Mouse (Mus musculus) MEL (cell line): ENCODE results near the gene Smim20. TPM values are rescaled to one million over a fixed set of nuclear protein-coding genes. Genes with fewer than 3 reads are reported as not detected.

Experiments
- DNase-seq: peaks from one replicate; pipeline ENCODE4 v3.0.0; 2011; ENCODE audit warnings: low read depth, low spot score
- H3K27ac ChIP-seq: 2 replicates; pipeline ENCODE4 v1.5.1; 2012; ENCODE audit warnings: low read depth, mild to moderate bottlenecking, control low read depth, low read length, moderate library complexity; ENCODE audit not compliant: control insufficient read depth
- H3K27me3 ChIP-seq, 2 experiments: fragments of 150-350 bp in 1 of 2; sonication (generic) in 1 of 2; 2 replicates each; pipeline ENCODE4 v1.6.1; 2012; ENCODE audit warnings: low read length in 2 of 2, mild to moderate bottlenecking in 2 of 2, improper control_type of control experiment in 1 of 2, moderate library complexity in 1 of 2; ENCODE audit not compliant: insufficient read depth in 2 of 2, control insufficient read depth in 1 of 2
- H3K36me3 ChIP-seq, 2 experiments: 2 replicates each; pipeline ENCODE4 v1.6.1; 2012 to 2014; ENCODE audit warnings: low read length in 2 of 2, improper control_type of control experiment in 1 of 2, inconsistent platforms in 1 of 2, mild to moderate bottlenecking in 1 of 2; ENCODE audit not compliant: insufficient read depth in 2 of 2, control insufficient read depth in 1 of 2
- H3K4me1 ChIP-seq, 2 experiments: fragments of 150-350 bp in 1 of 2; sonication (generic) in 1 of 2; 2 replicates each; pipeline ENCODE4 v1.6.1; 2012; ENCODE audit warnings: low read length in 2 of 2, improper control_type of control experiment in 1 of 2, mild to moderate bottlenecking in 1 of 2; ENCODE audit not compliant: insufficient read depth in 2 of 2, control insufficient read depth in 1 of 2
- H3K4me3 ChIP-seq, 2 experiments: fragments of 150-350 bp in 1 of 2; sonication (generic) in 1 of 2; 2 replicates each; pipeline ENCODE4 v1.5.1; 2012; ENCODE audit warnings: low read depth in 2 of 2, low read length in 2 of 2, mild to moderate bottlenecking in 2 of 2, moderate library complexity in 2 of 2, control low read depth in 1 of 2, improper control_type of control experiment in 1 of 2; ENCODE audit not compliant: control insufficient read depth in 1 of 2, insufficient read depth in 1 of 2
- H3K79me2 ChIP-seq: 2 replicates; pipeline ENCODE4 v1.6.1; 2012; ENCODE audit warnings: mild to moderate bottlenecking, low read length, moderate library complexity; ENCODE audit not compliant: control insufficient read depth, poor library complexity, insufficient read depth
- H3K9ac ChIP-seq: 2 replicates; pipeline ENCODE4 v1.6.1; 2012; ENCODE audit warnings: low read depth, mild to moderate bottlenecking, control low read depth, low read length, moderate library complexity; ENCODE audit not compliant: control insufficient read depth, poor library complexity, severe bottlenecking
- H3K9me3 ChIP-seq: fragments of 150-350 bp; sonication (generic); replicated peaks from 2 replicates; pipeline ENCODE4 v1.6.1; 2012; ENCODE audit warnings: mild to moderate bottlenecking, low read length, improper control_type of control experiment, moderate library complexity; ENCODE audit not compliant: insufficient read depth
- CTCF ChIP-seq, 3 experiments: IDR thresholded peaks in 2 of 3; conservative IDR thresholded peaks in 1 of 3; 2 replicates each; pipeline ENCODE4 v1.5.1; 2011 to 2012; ENCODE audit warnings: low read length in 3 of 3, low read depth in 2 of 3, mild to moderate bottlenecking in 2 of 3, improper control_type of control experiment in 1 of 3, inconsistent platforms in 1 of 3, mixed read lengths in 1 of 3, moderate library complexity in 1 of 3; ENCODE audit not compliant: control insufficient read depth in 1 of 3, insufficient read depth in 1 of 3, poor library complexity in 1 of 3, severe bottlenecking in 1 of 3
- ELF1 ChIP-seq: IDR thresholded peaks from 2 replicates; pipeline ENCODE4 v1.6.1; 2014; ENCODE audit warnings: low read depth, mild to moderate bottlenecking, inconsistent platforms, low read length, improper control_type of control experiment, moderate library complexity
- ETS1 ChIP-seq: IDR thresholded peaks from 2 replicates; pipeline ENCODE4 v1.6.1; 2012; ENCODE audit warnings: low read depth, mild to moderate bottlenecking, inconsistent platforms, low read length, improper control_type of control experiment, moderate library complexity
- GABPA ChIP-seq: IDR thresholded peaks from 2 replicates; pipeline ENCODE4 v1.6.1; 2012; ENCODE audit warnings: low read depth, mild to moderate bottlenecking, inconsistent platforms, low read length, improper control_type of control experiment, moderate library complexity
- HCFC1 ChIP-seq: IDR thresholded peaks from 2 replicates; pipeline ENCODE4 v1.6.1; 2012; ENCODE audit warnings: low read depth, mild to moderate bottlenecking, inconsistent platforms, low read length, improper control_type of control experiment, moderate library complexity
- KAT2A ChIP-seq: conservative IDR thresholded peaks from 2 replicates; pipeline ENCODE4 v1.6.1; 2012; ENCODE audit warnings: low read depth, low read length, improper control_type of control experiment, inconsistent platforms
- MAFK ChIP-seq: IDR thresholded peaks from 2 replicates; pipeline ENCODE4 v1.6.1; 2011; ENCODE audit warnings: low read depth, mild to moderate bottlenecking, low read length, improper control_type of control experiment, borderline replicate concordance
- MXI1 ChIP-seq: IDR thresholded peaks from 2 replicates; pipeline ENCODE4 v1.6.1; 2011; ENCODE audit warnings: mild to moderate bottlenecking, low read depth, low read length, improper control_type of control experiment
- NELFE ChIP-seq: IDR thresholded peaks from 2 replicates; pipeline ENCODE4 v1.6.1; 2011; ENCODE audit warnings: low read depth, low read length, improper control_type of control experiment
- NRF1 ChIP-seq: IDR thresholded peaks from 2 replicates; pipeline ENCODE4 v1.6.1; 2014; ENCODE audit warnings: low read depth, mild to moderate bottlenecking, inconsistent platforms, low read length, improper control_type of control experiment, moderate library complexity; ENCODE audit not compliant: poor library complexity, insufficient read depth, severe bottlenecking
- POLR2A ChIP-seq, 2 experiments: IDR thresholded peaks; 2 replicates each; pipeline ENCODE4 v1.6.1; 2011 to 2012; ENCODE audit warnings: low read length in 2 of 2, mild to moderate bottlenecking in 2 of 2, control low read depth in 1 of 2, improper control_type of control experiment in 1 of 2, low read depth in 1 of 2, moderate library complexity in 1 of 2; ENCODE audit not compliant: control insufficient read depth in 1 of 2, insufficient read depth in 1 of 2, poor library complexity in 1 of 2
- RAD21 ChIP-seq: IDR thresholded peaks from 2 replicates; pipeline ENCODE4 v1.6.1; 2011; ENCODE audit warnings: mild to moderate bottlenecking, low read depth, low read length, improper control_type of control experiment
- RCOR1 ChIP-seq: IDR thresholded peaks from 2 replicates; pipeline ENCODE4 v1.6.1; 2012; ENCODE audit warnings: low read depth, mild to moderate bottlenecking, inconsistent platforms, low read length, improper control_type of control experiment
- SMC3 ChIP-seq: IDR thresholded peaks from 2 replicates; pipeline ENCODE4 v1.6.1; 2011; ENCODE audit warnings: low read depth, low read length, improper control_type of control experiment
- TAL1 ChIP-seq: IDR thresholded peaks from 2 replicates; pipeline ENCODE4 v1.6.1; 2012; ENCODE audit warnings: mild to moderate bottlenecking, inconsistent platforms, low read length, moderate library complexity, mixed read lengths
- TBP ChIP-seq: IDR thresholded peaks from 2 replicates; pipeline ENCODE4 v1.8.0; 2011; ENCODE audit warnings: low read depth, low read length, improper control_type of control experiment
- USF1 ChIP-seq: IDR thresholded peaks from 2 replicates; pipeline ENCODE4 v1.6.1; 2014; ENCODE audit warnings: low read depth, mild to moderate bottlenecking, inconsistent platforms, low read length, improper control_type of control experiment, moderate library complexity
- ZNF384 ChIP-seq: IDR thresholded peaks from 2 replicates; pipeline ENCODE4 v1.6.1; 2012; ENCODE audit warnings: low read depth, mild to moderate bottlenecking, inconsistent platforms, low read length, improper control_type of control experiment
- polyA plus RNA-seq, 2 experiments: library from polyadenylated mRNA; stranded (reverse) in 1 of 2; unstranded in 1 of 2; fragments of >175 nt in 1 of 2; fragments of >200 nt in 1 of 2; gene quantifications; 2 replicates each; pipeline versions ENCODE4 v1.2.1 to v1.2.4; 2012; ENCODE audit warnings: low replicate concordance in 2 of 2, low read depth in 1 of 2; ENCODE audit not compliant: insufficient read length in 2 of 2, insufficient read depth in 1 of 2, missing spikeins in 1 of 2
- total RNA-seq: library from RNA; depleted of rRNA; stranded (reverse); fragments of 300-350 nt; gene quantifications from 2 replicates; pipeline ENCODE4 v1.2.3, GENCODE M21; 2012

Smim20 gene
- total and polyA plus RNA-seq, 3 experiments = 54.5 to 57.7 TPM; not detected in 1

GRCm38 (mm10) chr5:53306864-53307263 lies 40.0 kb downstream of the Smim20 start:
- Histone ChIP-seq H3K36me3 (no peaks in the 10 kb centered on the region), H3K9me3 (no peaks in the 10 kb centered on the region), H3K4me1 (no peaks in the 10 kb centered on the region), H3K9ac (no peak overlapping the region), H3K27me3 (no peaks in the 10 kb centered on the region), H3K4me3 (no peak overlapping the region), H3K79me2 (no peaks in the 10 kb centered on the region), H3K27ac (no peak overlapping the region)
- TF ChIP-seq POLR2A (IDR thresholded peaks at IDR 0.05; ENCODE audit: control insufficient read depth in 1 of 2, insufficient read depth in 1 of 2, low read depth in 1 of 2, low read length in 2 of 2, poor library complexity in 1 of 2) (no peak), HCFC1 (no peak), RCOR1 (no peak), NELFE (no peak), MXI1 (no peak), TAL1 (no peak), RAD21 (no peak), MAFK (no peak), KAT2A (no peak), NRF1 (no peak), CTCF (IDR thresholded peaks at IDR 0.05 in 2 of 3, conservative IDR thresholded peaks at IDR 0.05 in 1 of 3; ENCODE audit: control insufficient read depth in 1 of 3, insufficient read depth in 1 of 3, low read depth in 2 of 3, low read length in 3 of 3, poor library complexity in 1 of 3, severe bottlenecking in 1 of 3) (no peak), SMC3 (no peak), ETS1 (no peak), GABPA (no peak), ZNF384 (no peak), USF1 (no peak)
- DNase-seq = no peak

GRCm38 (mm10) chr5:53307437-53307836 lies 40.6 kb downstream of the Smim20 start:
- Histone ChIP-seq H3K9ac (no peak overlapping the region), H3K27ac (no peak overlapping the region), H3K4me3 (no peak overlapping the region), H3K27me3 (no peaks in the 10 kb centered on the region), H3K79me2 (no peaks in the 10 kb centered on the region), H3K9me3 (no peaks in the 10 kb centered on the region), H3K4me1 (no peaks in the 10 kb centered on the region), H3K36me3 (no peaks in the 10 kb centered on the region)
- DNase-seq = no peak
- TF ChIP-seq TBP (no peak), ELF1 (no peak)
